Mouse (Mus musculus) layer of hippocampus, postnatal 14 days (tissue): ENCODE results near the gene Gm7030. TPM values are rescaled to one million over a fixed set of nuclear protein-coding genes. Genes with fewer than 3 reads are reported as not detected.
"Not testable (repeated sequence)": the region's sequence is repeated elsewhere in the genome, so short reads cannot be mapped to it uniquely, and the experiment has no call there.

ENCODE experiments used
- DNase-seq, 2 experiments: peaks; one replicate each; pipeline ENCODE4 v3.0.0; 2021 to 2022; ENCODE audit warnings: low spot score in 2 of 2, mixed read lengths in 1 of 2
- long read RNA-seq, 2 experiments: library from polyadenylated mRNA; stranded (forward); transcript quantifications; one replicate each; pipeline ENCODE4 v2.0.0; 2021
- total RNA-seq, 2 experiments: library from RNA; stranded (reverse); gene quantifications; 2 replicates each; pipeline ENCODE4 v1.2.3; 2021

Gene Gm7030
- not detected for total RNA-seq
- long read RNA-seq, experiment 1 = 0 reads
- long read RNA-seq, experiment 2 = 0 reads

- not testable (repeated sequence) for DNase-seq
These were observed at the start of gene Gm7030 for GRCm38 (mm10) chr17:36128968-36129817. Gene Gm7030 (minus strand): TSS chr17:36129425.

DNA sequence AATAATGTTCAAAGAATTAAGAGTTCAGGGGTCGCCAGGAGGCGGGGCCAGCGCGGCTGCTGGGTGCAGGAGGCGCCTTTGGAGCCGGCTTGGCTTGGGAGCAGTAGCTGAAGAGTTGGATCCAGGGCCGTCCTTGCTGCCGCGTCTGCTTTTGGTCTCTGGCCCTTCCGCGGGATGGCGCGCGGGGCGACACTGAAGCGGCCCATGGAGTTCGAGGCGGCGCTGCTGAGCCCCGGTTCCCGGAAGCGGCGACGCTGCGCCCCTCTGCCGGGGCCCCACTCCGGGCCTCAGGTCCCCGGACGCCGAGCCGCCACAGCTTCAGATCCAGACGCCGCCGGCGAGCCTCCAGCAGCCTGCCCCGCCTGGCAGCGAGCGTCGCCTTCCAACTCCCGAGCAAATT is 49.7 kb upstream of the Gm7030 start:
- not testable (repeated sequence) for DNase-seq

- not testable (repeated sequence) for DNase-seq
These were observed 46.9 kb upstream of the Gm7030 start for GRCm38 (mm10) chr17:36176132-36176531.

GRCm38 (mm10) chr17:36170287-36170814 is 41.1 kb upstream of the Gm7030 start:
- no peak for DNase-seq

DNA sequence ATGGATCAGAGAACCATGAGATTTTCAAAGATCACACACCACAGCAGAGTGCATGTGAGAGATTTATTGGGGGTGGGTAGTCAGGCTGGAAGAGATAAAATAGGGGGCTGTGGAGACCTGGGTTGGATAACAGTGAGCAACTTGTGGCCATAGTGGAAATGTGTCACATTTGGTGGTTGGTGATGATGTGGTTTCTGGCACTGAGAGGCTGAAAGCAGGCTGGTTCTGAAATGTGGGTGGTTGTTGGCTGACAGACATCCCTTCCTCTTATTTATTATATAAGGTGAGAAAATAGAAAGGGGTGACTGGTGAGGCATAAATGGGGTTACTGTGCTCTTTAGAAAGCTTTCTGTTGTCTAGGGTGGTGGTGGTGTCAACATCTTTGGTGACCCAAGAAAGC is 40.5 kb upstream of the Gm7030 start:
- DNase-seq = no peak

DNA sequence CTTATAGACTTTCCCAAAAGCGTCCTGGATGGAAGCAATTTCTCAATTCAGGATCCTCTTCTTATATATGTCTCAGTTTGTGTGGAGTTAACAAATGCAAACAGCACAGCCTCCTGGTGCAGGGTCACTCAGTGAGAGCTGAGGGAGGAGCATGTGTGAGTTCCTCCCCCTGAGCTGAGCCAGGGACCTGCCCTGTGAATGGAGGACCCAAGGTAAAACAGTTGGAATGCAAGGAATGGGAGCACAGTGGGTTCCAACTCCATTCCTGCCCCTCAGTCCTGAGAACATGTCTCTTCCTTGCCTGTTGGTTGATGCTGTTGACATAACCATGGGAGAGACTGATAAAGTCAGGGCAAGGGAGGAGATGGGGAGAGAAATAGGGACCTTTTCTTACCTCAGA is 39.9 kb upstream of the Gm7030 start:
- not testable (repeated sequence) for DNase-seq

- no peak for DNase-seq
These were observed 38.9 kb upstream of the Gm7030 start, which contains the start of gene Gm8909 for GRCm38 (mm10) chr17:36168039-36168652. Gene Gm8909 (minus strand): TSS chr17:36168537.

DNA sequence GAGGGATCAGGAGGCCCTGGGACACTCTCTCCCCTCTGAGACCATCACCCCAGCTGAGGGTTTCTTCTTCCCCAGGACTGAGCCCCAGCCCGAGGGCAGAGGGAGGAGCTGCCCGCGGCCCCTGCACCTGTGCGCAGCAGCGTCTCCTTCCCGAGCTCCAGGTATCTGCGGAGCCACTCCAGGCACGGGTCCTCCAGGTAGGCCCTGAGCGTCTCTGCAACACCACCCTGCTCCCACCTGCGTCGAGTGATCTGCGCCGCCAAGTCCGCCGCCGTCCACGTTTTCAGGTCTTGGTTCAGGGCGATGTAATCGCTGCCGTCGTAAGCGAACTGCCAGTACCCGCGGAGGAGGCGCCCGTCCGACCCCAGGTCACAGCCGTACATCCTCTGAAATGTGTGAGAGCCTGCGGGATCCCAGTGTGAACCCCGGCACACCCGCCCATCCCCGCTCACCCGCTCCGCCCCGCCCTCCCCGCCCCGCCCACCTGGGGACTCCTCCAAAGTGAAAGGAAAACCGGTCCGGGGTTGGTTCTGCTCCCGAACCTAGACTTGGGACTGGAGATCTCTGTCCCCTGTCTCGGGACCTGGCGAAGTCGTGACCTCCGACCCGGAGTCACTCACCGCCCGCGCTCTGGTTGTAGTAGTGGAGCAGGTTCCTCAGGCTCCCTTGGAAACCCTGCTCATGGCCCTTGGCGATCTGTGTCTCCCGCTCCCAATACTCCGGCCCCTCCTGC is 38.2 kb upstream of the Gm7030 start:
- no peak for DNase-seq

DNA sequence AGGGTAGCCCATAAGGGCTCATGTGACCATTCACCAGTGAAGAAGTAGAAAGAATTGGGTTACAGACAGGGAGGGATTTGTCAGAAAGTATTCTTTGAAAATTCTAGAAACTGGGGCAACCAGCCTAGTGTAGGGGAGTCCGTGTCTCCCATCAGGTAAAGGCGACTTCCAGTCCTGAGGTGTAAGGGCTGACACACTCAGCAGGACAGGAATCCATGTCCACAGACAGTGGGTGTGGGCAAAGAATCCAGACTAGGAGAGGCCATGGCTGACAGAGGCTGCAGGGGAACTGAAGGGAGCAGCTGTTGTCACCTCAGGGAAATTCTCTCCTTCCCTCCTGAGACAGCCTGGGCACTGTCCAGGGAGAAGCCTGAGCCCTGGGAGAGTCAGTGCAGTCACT is 37.7 kb upstream of the Gm7030 start:
- DNase-seq = not testable (repeated sequence)

GRCm38 (mm10) chr17:36161129-36162051 is 32.2 kb upstream of the Gm7030 start:
- DNase-seq = no peak

- DNase-seq = not testable (repeated sequence)
These were observed 29.0 kb upstream of the Gm7030 start for GRCm38 (mm10) chr17:36158264-36158663.

DNA sequence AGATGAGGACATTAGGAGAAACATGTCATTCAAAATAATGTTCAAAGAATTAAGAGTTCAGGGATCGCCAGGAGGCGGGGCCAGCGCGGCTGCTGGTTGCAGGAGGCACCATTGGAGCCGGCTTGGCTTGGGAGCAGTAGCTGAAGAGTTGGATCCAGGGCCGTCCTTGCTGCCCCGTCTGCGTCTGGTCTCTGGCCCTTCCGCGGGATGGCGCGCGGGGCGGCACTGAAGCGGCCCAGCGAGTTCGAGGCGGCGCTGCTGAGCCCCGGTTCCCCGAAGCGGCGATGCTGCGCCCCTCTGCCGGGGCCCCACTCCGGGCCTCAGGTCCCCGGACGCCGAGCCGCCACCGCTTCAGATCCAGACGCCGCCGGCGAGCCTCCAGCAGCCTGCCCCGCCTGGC is 28.6 kb upstream of the Gm7030 start:
- not testable (repeated sequence) for DNase-seq

GRCm38 (mm10) chr17:36154271-36155149 is 25.3 kb upstream of the Gm7030 start:
- DNase-seq = no peak

DNA sequence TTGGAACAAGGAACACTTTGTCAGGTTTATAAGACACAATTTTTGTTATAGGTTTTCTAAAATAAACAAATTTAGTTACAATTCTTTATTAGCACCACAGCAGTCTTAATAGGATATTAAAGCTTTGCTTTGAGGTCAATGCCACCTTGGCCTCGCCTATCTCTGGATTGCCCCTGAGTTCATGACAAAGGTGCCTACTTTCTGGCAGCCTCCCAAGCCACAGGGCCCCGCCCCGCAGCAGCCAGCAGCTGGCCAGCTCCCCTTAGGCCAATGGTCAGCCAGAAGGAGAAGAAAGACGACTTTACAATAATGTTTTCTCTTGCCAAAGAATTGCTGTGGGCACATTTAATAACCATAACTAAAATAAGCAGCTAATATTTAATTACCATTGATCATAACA is 22.0 kb upstream of the Gm7030 start:
- DNase-seq = not testable (repeated sequence)

- not testable (repeated sequence) for DNase-seq
These were observed 19.2 kb upstream of the Gm7030 start for GRCm38 (mm10) chr17:36148468-36148867.

GRCm38 (mm10) chr17:36146937-36147336 is 17.7 kb upstream of the Gm7030 start:
- DNase-seq = not testable (repeated sequence)

GRCm38 (mm10) chr17:36145861-36146156 is 16.6 kb upstream of the Gm7030 start:
- not testable (repeated sequence) for DNase-seq

DNA sequence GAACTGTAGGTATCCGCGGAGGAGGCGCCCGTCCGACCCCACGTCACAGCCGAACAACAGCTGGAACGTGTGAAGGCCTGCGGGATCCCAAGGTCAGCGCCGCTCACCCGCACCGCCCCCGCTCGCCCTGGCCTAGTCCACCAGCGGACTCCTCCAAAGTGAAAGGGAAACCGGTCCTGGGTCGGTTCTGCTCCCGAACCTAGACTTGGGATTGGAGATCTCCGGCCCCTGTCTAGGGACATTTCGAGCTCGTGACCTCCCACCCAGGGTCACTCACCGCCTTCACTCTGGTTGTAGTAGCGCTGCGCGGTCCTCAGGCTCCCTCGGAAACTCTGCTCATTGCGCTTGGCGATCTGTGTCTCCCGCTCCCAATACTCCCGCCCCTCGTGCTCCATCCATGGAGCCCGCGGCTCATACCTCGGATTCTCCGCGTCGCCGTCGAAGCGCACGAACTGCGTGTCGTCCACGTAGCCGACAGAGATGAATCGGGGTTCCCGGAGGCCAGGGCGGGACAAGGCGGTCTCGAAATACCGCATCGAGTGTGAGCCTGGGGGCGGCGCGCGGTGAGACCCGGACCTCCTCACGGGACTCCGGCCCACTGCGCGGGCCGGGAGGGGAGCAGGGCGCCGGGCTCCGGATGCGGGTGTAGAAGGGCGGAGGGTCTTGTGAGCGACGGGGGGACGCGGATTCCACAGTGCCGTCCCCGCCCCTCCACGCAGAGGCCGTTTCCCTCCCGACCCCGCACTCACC is 16.1 kb upstream of the Gm7030 start:
- DNase-seq = no peak
